Mouse (Mus musculus) c-Kit-positive CD71-negative TER-119-negative erythroid progenitor cells, embryonic 14.5 days (primary cell): ENCODE data around the gene Gnl2.
A peak's percentile ranks its signal among the peaks of the same experiment; 100 is the strongest.

Experiments
- DNase-seq: peaks from one replicate; pipeline ENCODE4 v3.0.0-alpha.2; 2013; ENCODE audit warnings: low read depth

Gnl2 gene

GRCm38 (mm10) chr4:125084403-125085345 is 68.3 kb downstream of the Gnl2 start, which contains the start of gene Meaf6:
Gene Meaf6, plus strand, starts transcription at chr4:125085134.
- DNase-seq: peak; percentile 72

- DNase-seq: peak; percentile 54
Observed at GRCm38 (mm10) chr4:125085346-125085841, 69.0 kb downstream of the Gnl2 start.

GRCm38 (mm10) chr4:125093031-125093430 is 76.6 kb downstream of the Gnl2 start:
- no peak for DNase-seq

GRCm38 (mm10) chr4:125096066-125096465 is 79.7 kb downstream of the Gnl2 start:
- no peak for DNase-seq

- no peak for DNase-seq
Observed at GRCm38 (mm10) chr4:125097412-125097811, 81.0 kb downstream of the Gnl2 start.

GRCm38 (mm10) chr4:125099458-125099857 is 83.1 kb downstream of the Gnl2 start:
- peak; percentile 82 for DNase-seq

GRCm38 (mm10) chr4:125101334-125101733 is 84.9 kb downstream of the Gnl2 start:
- DNase-seq: no peak
